Mouse (Mus musculus) layer of hippocampus, adult 9-11 months (tissue): ENCODE results near the gene Ackr4.

ENCODE experiments used
- DNase-seq: peaks from one replicate; pipeline ENCODE4 v3.0.0; 2022

The Ackr4 gene

GRCm38 (mm10) chr9:104104986-104105385 is 21.7 kb downstream of the Ackr4 start:
- no peak for DNase-seq

GRCm38 (mm10) chr9:104102901-104103300 is 23.8 kb downstream of the Ackr4 start:
- DNase-seq = no peak

GRCm38 (mm10) chr9:104102301-104102700 is 24.4 kb downstream of the Ackr4 start:
- DNase-seq = no peak

DNA sequence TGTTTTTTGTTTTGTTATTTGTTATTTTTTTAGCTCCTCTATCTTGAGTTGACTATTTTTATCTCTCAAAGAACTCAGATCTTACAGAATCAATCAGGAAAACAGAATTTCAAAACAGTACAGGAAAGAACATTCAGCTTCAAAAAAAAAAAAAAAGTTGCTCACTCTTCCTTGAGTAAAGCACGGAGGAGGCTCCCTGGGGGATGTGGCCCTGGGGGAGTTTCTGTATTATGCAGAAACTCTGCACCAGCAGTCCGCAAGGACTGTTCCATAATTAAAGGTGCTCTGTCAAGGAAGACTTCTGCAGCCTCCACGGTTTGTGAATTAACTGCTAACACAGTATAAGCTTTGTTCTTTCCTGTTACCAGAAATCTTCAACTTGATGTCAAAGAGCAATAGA is 25.3 kb downstream of the Ackr4 start:
- DNase-seq = no peak

DNA sequence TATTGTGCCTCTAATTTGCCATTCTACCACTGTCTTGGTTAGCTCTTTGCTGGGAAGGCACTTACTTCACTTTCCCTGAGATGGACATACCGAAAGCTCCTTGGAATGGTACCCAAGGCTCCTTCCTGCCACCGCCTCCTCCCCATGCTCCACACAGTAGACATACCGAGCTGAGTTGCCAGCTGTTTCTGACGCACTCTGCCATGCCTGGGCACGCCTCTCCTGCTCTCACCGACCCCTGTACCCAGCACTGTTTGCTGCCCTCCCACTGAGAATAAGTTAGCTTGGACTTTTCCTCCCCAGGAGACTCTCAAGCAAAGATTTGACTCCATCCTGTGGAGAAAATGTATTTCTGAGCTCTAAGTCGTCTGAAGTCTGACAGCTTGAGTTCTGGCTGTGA is 25.9 kb downstream of the Ackr4 start:
- DNase-seq = no peak

GRCm38 (mm10) chr9:104099060-104099459 is 27.7 kb downstream of the Ackr4 start:
- DNase-seq = no peak

- no peak for DNase-seq
These were observed 28.5 kb downstream of the Ackr4 start for GRCm38 (mm10) chr9:104098256-104098655.

- DNase-seq = no peak
These were observed 33.8 kb downstream of the Ackr4 start for GRCm38 (mm10) chr9:104092945-104093344.

DNA sequence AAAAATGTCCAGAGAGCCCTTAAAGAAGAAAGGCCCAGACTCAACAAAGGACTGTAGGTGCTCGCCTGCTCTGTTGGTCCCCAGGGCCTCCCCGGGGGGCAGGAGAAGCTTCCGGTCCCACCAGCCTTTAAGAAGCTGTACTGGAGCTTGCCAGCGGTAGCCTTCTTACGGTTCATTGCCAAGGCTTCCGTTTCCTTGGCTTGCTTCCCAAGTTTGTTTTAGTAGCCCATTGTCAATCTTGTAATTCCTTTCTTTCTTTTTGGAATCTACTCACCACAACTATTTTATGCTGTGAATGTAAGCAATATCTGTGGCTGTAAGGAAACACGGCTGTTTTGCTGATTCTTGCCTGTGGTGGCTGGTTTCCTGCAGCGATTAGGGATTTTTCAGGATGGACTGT is 38.2 kb downstream of the Ackr4 start:
- no peak for DNase-seq

DNA sequence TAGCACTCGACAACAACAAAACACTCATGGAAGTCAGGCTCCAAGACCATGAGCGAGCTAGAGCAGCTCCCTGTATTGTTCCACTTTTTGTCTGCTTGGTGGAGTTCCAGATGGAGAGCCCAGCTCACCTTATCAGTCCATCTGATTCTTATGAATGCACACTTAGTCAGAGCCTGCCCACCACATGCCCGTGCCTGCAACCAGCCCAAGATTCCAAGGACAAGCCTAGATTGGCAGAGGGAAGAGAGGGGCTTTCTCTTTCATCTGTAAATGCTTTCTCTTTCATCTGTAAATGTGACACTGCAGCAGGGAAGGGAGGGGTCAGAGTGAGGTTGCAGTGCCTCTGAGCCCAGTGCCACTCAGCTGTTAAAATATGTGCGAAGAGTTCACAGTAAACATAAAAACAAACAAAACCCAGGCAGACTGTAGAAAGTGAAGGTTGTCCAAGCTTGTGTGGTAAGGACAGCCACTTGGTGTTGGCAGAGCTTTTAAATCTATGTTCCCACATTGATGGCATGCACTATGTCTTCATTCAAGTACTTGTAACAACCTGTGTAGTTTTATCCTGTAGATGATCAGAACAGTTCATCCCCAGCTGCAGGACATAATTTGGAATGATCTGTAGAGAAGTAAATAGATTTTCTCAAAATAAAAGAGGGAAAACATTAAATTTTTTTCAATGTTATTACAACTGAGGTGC is 40.9 kb downstream of the Ackr4 start:
- DNase-seq = no peak

- no peak for DNase-seq
These were observed 46.7 kb downstream of the Ackr4 start for GRCm38 (mm10) chr9:104080038-104080437.

DNA sequence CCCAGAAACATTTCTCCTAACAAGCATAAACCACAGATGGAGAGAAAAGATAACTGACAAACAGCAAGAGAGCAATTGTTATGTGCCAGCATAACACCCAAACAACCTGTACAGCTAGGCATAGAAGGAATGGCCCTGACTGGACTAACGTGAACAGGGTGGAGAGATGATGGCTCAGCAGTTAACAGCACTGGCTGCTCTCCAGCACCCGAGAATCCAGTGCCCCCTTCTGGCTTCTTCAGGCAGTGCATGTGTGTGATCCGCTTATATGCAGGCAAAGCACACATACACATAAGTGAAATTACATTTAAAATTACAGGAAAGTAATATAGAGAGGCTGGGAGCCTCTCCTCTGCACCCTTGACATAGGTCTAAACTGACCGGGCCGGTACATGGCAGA is 47.4 kb downstream of the Ackr4 start:
- no peak for DNase-seq

DNA sequence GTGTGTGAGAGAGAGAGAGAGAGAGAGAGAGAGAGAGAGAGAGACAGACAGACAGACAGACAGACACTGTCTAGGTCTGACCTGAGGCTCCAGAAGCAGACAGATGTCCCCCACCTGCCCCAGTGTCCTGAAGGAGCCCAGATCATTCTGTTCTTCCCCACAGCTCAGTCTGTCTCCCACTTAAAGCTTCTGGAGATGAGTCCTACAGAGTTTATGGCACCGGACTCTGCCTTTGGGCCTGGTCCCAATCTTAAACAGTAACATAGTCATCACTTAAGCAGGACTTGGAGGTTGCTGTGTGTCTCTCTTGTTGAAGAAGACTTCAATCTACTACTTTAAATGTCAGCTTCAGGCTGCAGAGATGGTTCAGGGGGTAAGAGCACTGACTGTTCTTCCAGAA is 48.0 kb downstream of the Ackr4 start:
- DNase-seq = no peak

- DNase-seq = no peak
These were observed 50.9 kb downstream of the Ackr4 start for GRCm38 (mm10) chr9:104075808-104076207.

DNA sequence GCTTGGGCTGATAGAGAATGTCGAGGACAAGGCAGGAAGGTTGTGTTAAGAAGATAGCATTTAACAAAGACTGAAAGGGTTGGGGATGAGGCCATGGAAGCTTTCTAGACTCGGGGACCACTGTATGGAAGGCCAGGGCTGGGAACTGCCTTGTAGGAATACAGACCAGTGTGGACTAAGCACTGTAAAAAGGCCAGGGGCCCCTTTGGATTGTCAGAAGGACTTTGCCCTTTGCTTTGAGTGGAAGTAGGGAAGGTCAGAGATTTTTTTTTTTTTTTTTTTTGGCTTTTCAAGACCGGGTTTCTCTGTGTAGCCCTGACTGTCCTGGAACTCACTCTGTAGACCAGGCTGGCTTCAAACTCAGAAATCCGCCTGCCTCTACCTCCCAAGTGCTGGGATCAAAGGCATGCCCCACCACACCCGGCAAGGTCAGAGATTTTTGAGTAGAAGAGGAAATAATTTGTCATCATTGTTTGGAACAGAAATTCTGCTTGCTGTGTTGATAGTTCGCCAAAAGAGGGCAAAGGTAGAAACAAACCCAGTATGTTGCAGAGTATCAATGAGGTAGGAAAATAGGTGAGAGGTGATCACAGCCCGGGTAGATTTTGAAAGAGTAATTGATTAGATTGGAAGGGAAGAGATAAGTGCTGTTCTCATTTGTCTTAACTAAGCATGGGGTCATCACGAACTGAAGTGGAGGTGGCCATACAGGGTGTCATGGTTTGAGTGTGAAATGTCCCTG is 55.7 kb downstream of the Ackr4 start:
- no peak for DNase-seq

- no peak for DNase-seq
These were observed 56.5 kb downstream of the Ackr4 start for GRCm38 (mm10) chr9:104070241-104070640.

- DNase-seq = no peak
These were observed 62.2 kb downstream of the Ackr4 start for GRCm38 (mm10) chr9:104064571-104064970.

- DNase-seq = peak; percentile 87
These were observed 63.3 kb downstream of the Ackr4 start, which contains the start of gene Acad11 for GRCm38 (mm10) chr9:104063244-104063961. Acad11 (plus strand) TSS chr9:104063377.

DNA sequence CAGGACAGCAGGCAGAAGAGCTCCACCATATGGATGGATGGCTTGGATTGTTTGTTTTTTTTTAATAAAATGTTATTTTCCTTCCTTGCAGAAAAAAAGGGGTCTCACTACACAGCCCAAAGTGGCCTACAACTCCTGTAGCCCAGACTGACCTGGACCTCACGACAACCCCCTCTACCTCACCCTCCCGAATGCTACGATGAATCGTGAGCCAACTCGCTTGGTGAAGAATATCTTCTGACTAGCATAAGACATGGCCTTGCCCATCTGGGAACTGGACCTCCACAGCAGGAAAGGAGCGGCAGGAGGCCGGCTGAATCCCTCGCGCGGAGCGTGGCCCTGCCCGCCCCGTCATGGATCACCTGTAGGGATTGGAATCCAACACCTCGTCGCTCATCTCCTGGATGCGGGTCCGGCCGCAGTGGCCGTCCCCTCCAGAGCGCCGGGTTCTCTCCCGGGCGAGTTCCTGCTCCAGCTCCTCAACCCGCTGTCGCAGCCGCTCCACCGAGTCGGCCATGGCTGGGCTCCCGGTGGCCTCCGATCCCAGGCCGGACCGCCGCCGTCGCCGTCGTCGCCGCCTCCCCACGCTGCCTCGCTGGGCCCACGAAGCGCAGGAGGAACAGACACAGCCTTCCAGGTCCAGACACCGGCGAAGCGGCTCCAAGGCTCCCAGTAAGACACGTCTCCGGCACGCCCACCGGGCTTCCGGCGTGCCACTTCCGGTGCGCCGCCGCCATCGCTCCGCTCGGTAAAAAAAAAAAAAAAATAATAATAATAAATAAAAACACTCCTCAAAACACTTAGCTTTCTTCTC is 64.1 kb downstream of the Ackr4 start, which contains the start of gene Uba5:
Gene Uba5 (minus strand): TSS at position 705 of the 814 bp plus-strand sequence.
- DNase-seq = peak; percentile 63

DNA sequence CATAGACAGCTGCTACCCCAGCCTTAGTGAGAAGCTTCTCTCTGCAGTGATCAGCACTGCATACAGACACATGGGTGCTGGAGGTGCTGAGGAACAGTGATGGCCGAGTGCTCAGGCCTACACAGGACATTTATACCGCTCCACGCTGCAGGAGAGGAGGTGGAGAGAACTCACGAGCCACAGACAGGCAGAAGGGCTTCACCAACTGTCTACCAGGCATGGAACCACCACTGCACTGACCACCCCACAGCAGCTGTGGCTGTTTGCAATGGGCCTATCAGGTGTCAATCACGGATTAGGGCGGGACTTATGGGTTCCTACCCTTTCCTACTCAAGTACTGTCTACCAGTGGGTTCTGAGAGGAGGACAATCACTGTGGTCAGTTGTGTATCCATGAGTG is 75.7 kb downstream of the Ackr4 start:
- no peak for DNase-seq

DNA sequence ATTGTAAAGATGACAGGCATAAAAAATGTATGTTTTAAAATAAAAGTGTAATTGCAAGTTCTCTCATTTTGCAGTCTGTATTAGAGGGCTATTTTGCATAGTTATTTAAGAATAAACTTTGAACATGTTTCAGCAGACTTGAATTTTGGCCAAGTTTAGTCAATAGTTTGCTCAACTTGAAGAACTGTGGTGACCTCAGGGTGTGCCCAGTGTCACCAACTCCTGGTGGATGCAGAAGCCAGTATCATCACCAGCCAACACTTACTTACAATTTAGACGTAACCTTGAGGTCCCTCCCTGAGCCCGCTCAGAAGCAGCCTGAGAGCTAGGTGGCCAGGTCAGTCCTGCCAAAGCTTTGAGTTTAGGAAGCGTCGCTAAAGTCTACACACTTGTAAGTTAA is 83.1 kb downstream of the Ackr4 start:
- DNase-seq = no peak

DNA sequence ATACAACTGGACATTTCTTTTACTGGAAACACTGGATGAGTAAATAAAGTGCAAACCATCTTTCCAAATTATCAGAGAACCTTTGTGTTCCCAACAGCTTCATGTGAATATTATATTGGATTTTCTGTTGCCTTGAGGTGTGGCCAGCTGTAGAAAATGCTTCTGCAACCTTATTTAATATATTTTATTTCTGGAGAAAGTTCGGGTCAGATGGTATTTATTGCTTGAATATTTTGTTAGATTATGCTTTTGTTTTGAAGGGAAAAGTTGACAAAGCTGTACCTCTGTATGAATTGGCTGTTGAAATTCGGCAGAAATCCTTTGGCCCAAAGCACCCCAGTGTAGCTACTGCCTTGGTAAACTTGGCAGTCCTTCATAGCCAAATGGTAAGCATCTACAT is 86.4 kb downstream of the Ackr4 start, which contains the start of gene Gm28305:
Gene Gm28305 (plus strand): TSS at position 301 of the 400 bp plus-strand sequence.
- no peak for DNase-seq

DNA sequence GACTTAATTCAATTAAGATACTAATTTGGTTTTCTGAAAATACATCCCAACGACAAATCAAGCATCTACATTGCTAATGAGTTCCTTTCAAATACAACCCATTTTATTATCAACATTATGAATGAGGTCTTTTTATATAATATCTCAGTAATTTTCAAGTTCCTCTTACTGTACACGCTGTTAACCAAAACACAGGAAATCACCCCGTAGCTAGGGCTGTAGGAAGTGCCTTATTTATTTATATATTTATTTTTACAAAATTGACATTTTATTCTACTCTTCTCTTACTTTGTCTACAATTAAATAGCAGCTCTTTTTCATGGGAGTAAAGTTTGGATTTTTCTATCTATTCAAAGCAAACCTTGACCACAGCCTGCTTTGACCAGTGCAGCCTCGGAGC is 87.0 kb downstream of the Ackr4 start:
- no peak for DNase-seq
